Mouse (Mus musculus) megakaryocyte, embryonic 14.5 days (primary cell): ENCODE results near the gene Hnrnpl.

Experiments used
- FLI1 ChIP-seq: IDR thresholded peaks from 2 replicates; pipeline ENCODE4 v1.6.1; 2012; ENCODE audit warnings: low read length, inconsistent platforms, mixed read lengths
- GATA1 ChIP-seq: IDR thresholded peaks from 3 replicates; pipeline ENCODE4 v1.6.1; 2012; ENCODE audit warnings: mixed read lengths, low read length, inconsistent platforms, borderline replicate concordance

DNA sequence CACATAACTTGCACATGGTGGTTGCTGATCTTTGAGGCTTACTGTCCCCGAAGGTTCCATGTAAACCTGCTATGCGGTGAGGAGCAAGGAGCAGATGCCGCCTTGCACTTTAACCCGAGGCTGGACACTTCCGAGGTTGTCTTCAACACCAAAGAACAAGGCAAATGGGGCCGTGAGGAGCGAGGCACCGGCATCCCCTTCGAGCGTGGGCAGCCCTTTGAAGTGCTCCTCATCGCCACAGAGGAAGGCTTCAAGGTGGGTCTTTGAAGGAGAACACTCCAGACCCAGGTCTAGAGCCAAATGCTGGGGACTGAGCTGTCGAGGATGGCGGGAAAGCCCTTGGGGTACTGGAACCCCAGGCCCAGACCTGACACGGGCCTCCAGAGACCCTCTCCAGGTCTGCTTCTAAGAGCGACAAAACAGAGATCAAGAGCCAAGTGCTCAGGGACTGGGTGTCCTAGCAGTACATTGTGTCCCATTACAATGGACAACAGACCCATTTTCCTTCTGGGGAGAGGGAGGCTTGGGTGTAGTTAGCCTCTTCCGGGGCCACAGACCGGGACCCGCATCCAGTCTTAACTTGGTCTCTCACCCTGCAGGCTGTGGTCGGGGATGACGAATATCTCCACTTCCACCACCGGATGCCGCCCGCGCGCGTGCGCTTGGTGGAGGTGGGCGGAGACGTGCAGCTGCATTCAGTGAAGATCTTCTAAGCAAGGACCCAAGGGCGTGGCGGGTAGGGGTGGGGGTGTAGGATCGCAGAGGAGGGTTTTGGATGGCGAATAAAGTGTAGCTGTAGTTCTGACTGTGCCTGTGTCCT is 57.4 kb downstream of the Hnrnpl start:
- TF ChIP-seq GATA1 (no peak), FLI1 (no peak)
